Mouse (Mus musculus) thymus, adult 2 months (tissue): Measurements from ENCODE around the gene Pik3ap1. TPM values are rescaled to one million over a fixed set of nuclear protein-coding genes. Genes with fewer than 3 reads are reported as not detected.
A peak's percentile ranks its signal among the peaks of the same experiment; 100 is the strongest.
"Not testable (repeated sequence)": the region's sequence is repeated elsewhere in the genome, so short reads cannot be mapped to it uniquely, and the experiment has no call there.

ENCODE experiments used
- DNase-seq: peaks from one replicate; pipeline ENCODE4 v3.0.0; 2021
- H3K27ac ChIP-seq: fragments of 200-500 bp; 2 replicates; pipeline ENCODE4 v1.5.1; 2012; ENCODE audit warnings: low read length, control low read depth; ENCODE audit not compliant: control insufficient read depth, insufficient read depth
- H3K27me3 ChIP-seq: fragments of 200-500 bp; 2 replicates; pipeline ENCODE4 v1.6.1; 2012; ENCODE audit warnings: mild to moderate bottlenecking, low read length, moderate library complexity, mixed read lengths; ENCODE audit not compliant: control insufficient read depth, insufficient read depth
- H3K36me3 ChIP-seq: fragments of 200-500 bp; 2 replicates; pipeline ENCODE4 v1.6.1; 2012; ENCODE audit warnings: mild to moderate bottlenecking, low read length, moderate library complexity; ENCODE audit not compliant: control insufficient read depth, insufficient read depth
- H3K4me1 ChIP-seq: fragments of 200-500 bp; replicated peaks from 2 replicates; pipeline ENCODE4 v1.6.1; 2012; ENCODE audit warnings: low read length; ENCODE audit not compliant: control insufficient read depth, insufficient read depth
- H3K4me3 ChIP-seq: fragments of 200-500 bp; 2 replicates; pipeline ENCODE4 v1.5.1; 2012; ENCODE audit warnings: mild to moderate bottlenecking, low read length, control low read depth, moderate library complexity; ENCODE audit not compliant: control insufficient read depth, insufficient read depth
- CTCF ChIP-seq: fragments of 200-500 bp; IDR thresholded peaks from 2 replicates; pipeline ENCODE4 v1.5.1; 2012; ENCODE audit warnings: mild to moderate bottlenecking, control low read depth, low read length, moderate library complexity, borderline replicate concordance; ENCODE audit not compliant: control insufficient read depth, poor library complexity, insufficient read depth; ENCODE audit errors: extremely low read depth
- POLR2A ChIP-seq: fragments of 200-500 bp; IDR thresholded peaks from 2 replicates; pipeline ENCODE4 v1.6.1; 2012; ENCODE audit warnings: mild to moderate bottlenecking, low read length, control low read depth, moderate library complexity; ENCODE audit not compliant: control insufficient read depth, poor library complexity, insufficient read depth; ENCODE audit errors: extremely low read depth
- WGBS: fragments of 180-500 bp; shearing (Covaris S2); methylation state at CpG from one replicate; pipeline ENCODE4 v1.1.7; 2018; 5-methylcytosine and 5-hydroxymethylcytosine counted together
- polyA plus RNA-seq: library from polyadenylated mRNA; depleted of rRNA; stranded (reverse); fragments of >200 nt; gene quantifications from 2 replicates; pipeline ENCODE4 v1.2.3, GENCODE M21; 2012; rRNA removed

The Pik3ap1 gene
- 10.0 and 10.3 TPM in 2 replicates for polyA plus RNA-seq

DNA sequence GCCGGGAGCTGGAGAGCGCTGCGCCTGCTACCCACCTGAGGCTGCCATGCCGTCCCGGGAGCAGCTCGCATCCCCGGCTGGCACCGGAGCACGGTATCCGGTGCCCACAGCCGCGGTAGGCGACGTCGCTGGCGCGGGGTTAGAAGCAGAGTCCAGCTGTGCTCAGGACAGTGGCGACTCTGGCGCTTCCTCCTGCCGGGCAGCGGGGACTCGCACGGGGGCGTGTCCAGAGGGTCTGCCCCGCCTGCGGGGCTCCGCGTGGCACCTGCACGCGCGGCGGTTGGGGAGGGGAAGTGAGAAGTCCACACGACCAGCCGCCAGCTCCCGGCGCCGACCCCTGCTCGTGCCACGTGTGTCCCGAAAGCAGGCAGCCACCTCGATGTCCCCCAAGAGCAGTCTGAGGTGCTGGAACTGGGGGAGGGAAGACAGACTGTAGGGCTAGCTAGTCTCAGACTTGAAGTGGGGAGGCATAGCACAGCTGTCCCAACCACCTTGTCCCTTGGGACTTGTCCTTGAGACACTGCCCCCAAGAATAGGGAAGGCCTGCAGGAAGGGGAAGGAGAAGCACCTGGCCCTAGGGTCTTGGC is at the start of gene Pik3ap1:
Pik3ap1 (minus strand) TSS at position 181 of the 587 bp plus-strand sequence.
- WGBS = under 1% methylated on average over 41 of the region's 41 CpGs
- peak within 1 kb of the TSS; percentile 55 for H3K4me3 ChIP-seq
- peak; percentile 50 for DNase-seq
- TF ChIP-seq CTCF (peak; percentile 35; the same call in 1 of the 2 replicates), POLR2A (no peak)
- no peaks in the 10 kb centered on the region for H3K36me3 ChIP-seq
- H3K4me1 ChIP-seq = peaks cover 8% of the 10 kb centered on the region
- no peaks in the 10 kb centered on the region for H3K27me3 ChIP-seq
- H3K27ac ChIP-seq = no peak within 1 kb of the TSS

- no CpG with 5 or more reads among the region's 6 CpGs for WGBS
Observed at GRCm38 (mm10) chr19:41431512-41432164, 46.7 kb upstream of the Pik3ap1 start.

DNA sequence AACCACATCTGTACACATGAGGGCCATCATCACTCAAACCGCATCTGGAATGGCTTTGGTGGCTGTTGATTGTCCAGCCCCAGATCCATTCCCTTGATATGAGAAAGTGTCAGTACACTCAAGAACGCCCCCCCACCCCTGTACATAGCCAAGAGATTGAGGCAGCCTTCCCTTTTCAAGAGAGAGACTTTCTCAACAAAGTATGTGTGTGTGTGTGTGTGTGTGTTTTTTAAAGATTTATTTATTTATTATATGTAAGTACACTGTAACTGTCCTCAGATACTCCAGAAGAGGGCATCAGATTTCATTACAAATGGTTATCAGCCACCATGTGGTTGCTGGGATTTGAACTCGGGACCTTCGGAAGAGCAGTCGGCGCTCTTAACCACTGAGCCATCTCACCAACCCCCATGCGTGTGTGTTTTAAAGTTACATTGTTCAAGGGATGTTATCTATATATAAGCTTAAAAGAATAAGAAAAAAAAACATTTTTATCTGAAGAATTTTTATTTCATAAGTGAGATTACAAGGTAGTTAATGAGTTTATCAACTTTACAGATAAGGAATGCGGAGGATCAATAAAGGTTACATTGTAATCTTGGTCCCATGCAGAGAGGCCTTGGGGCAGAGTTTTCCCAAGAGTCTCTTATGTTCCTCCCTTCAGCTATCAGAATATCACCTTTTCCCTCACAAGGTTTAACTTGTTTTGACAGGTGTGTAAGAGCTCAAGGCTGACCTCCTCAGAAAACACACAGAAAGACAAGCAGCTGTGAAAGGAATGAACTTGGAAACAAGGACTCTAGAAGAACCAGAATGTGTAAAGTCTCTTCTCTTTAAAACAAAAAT is 41.2 kb upstream of the Pik3ap1 start:
- H3K27ac ChIP-seq, H3K4me3 ChIP-seq, DNase-seq, H3K27me3 ChIP-seq, H3K36me3 ChIP-seq, H3K4me1 ChIP-seq: not testable (repeated sequence)
- WGBS = no CpG with 5 or more reads among the region's 8 CpGs

More at GRCm38 (mm10) chr19:41431512-41432164, 46.7 kb upstream of the Pik3ap1 start:
- not testable (repeated sequence) for H3K36me3 ChIP-seq, H3K27ac ChIP-seq, H3K4me3 ChIP-seq, H3K4me1 ChIP-seq, DNase-seq, H3K27me3 ChIP-seq

GRCm38 (mm10) chr19:41421264-41421663 is 36.4 kb upstream of the Pik3ap1 start:
- no peaks in the 10 kb centered on the region for H3K4me1 ChIP-seq
- H3K4me3 ChIP-seq = no peak overlapping the region
- no peak overlapping the region for H3K27ac ChIP-seq
- TF ChIP-seq CTCF (no peak), POLR2A (no peak)
- WGBS = 38% methylated on average over 2 of the region's 2 CpGs
- no peaks in the 10 kb centered on the region for H3K36me3 ChIP-seq
- H3K27me3 ChIP-seq = no peaks in the 10 kb centered on the region
- DNase-seq = no peak

DNA sequence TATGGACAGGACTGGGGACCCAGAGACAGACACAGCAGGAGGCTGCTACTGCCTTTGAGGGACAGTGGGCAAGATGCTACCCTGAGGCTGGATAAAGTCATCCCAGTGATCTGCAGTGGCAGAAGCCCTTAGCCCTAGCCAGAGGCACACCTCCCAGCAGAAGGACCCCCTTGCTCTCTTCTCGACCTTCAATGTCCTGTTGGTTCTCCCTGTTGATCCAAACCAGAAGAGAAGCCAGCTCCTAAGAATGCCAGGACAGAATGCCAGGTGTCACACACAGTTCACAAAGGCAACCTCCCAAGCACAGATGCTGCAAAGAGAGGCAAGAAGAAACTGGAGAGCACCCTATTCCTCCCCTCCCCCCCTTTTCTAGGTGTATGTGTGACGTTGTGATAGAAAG is 33.9 kb upstream of the Pik3ap1 start:
- WGBS = 92% methylated on average over 2 of the region's 2 CpGs

GRCm38 (mm10) chr19:41417995-41418394 is 33.1 kb upstream of the Pik3ap1 start:
- Histone ChIP-seq H3K27ac (no peak overlapping the region), H3K4me3 (no peak overlapping the region), H3K4me1 (no peaks in the 10 kb centered on the region), H3K27me3 (no peaks in the 10 kb centered on the region), H3K36me3 (no peaks in the 10 kb centered on the region)
- 84% methylated on average over 5 of the region's 5 CpGs for WGBS
- TF ChIP-seq POLR2A (no peak), CTCF (no peak)
- DNase-seq = no peak

More for the DNA sequence above, 33.9 kb upstream of the Pik3ap1 start:
- H3K4me1 ChIP-seq = no peaks in the 10 kb centered on the region
- no peak for DNase-seq
- no peaks in the 10 kb centered on the region for H3K27me3 ChIP-seq
- no peaks in the 10 kb centered on the region for H3K36me3 ChIP-seq
- no peak overlapping the region for H3K27ac ChIP-seq
- no peak for TF ChIP-seq CTCF
- no peak for TF ChIP-seq POLR2A
- no peak overlapping the region for H3K4me3 ChIP-seq

GRCm38 (mm10) chr19:41416201-41416600 is 31.3 kb upstream of the Pik3ap1 start:
- Histone ChIP-seq H3K4me1 (no peaks in the 10 kb centered on the region), H3K27ac (no peak overlapping the region), H3K27me3 (no peaks in the 10 kb centered on the region), H3K4me3 (no peak overlapping the region), H3K36me3 (no peaks in the 10 kb centered on the region)
- TF ChIP-seq POLR2A = no peak
- TF ChIP-seq CTCF = no peak
- no peak for DNase-seq
- WGBS = 86% methylated on average over 10 of the region's 10 CpGs
